Mouse (Mus musculus) embryonic fibroblast, embryonic 13.5 days (primary cell): ENCODE results near the gene 2310022B05Rik.

ENCODE experiments used
- CTCF ChIP-seq: IDR thresholded peaks from 2 replicates; pipeline ENCODE4 v1.5.1; 2011; ENCODE audit warnings: mild to moderate bottlenecking, control low read depth, low read length, moderate library complexity, borderline replicate concordance; ENCODE audit not compliant: insufficient read depth
- POLR2A ChIP-seq: IDR thresholded peaks from 2 replicates; pipeline ENCODE4 v1.6.1; 2011; ENCODE audit warnings: low read depth, mild to moderate bottlenecking, control low read depth, low read length, moderate library complexity

DNA sequence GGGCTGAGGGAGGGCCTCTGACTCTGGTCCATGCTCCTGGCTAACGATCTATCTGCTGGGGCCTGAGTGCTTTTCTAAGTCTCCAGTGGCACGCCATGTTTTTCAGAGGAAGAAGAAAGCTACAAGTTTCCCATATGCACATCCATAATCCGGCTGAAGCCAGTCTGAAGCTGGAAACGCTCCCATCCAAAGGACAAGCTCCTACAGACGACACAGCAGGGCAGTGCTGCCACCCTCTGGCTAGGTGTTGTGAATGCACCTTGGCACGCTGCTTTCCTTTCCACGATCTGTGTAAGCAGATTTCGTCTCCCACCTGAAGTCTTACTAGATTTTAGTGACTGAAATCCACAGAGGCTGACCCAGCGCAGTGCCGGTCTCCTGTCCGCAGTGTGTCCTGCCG, 14.3 kb upstream of the 2310022B05Rik start:
- TF ChIP-seq POLR2A (no peak), CTCF (peak; percentile 100)
